Mouse (Mus musculus) kidney, adult 2 months (tissue): ENCODE results near the gene Actrt3.

Experiments
- CTCF ChIP-seq: fragments of 200-500 bp; conservative IDR thresholded peaks from 2 replicates; pipeline ENCODE4 v1.5.1; 2011; ENCODE audit warnings: low read depth, mild to moderate bottlenecking, control low read depth, low read length, moderate library complexity, mixed read lengths; ENCODE audit not compliant: insufficient read depth, insufficient read length
- POLR2A ChIP-seq: fragments of 200-500 bp; IDR thresholded peaks from one replicate; pipeline ENCODE4 v1.6.1; 2011; ENCODE audit warnings: low read depth, low read length, control low read depth

- no peak for TF ChIP-seq CTCF
- TF ChIP-seq POLR2A: no peak
Measured at GRCm38 (mm10) chr3:30601175-30601574, 1.4 kb upstream of the Actrt3 start.
